Mouse (Mus musculus) lung, embryonic 16.5 days (tissue): Measurements from ENCODE around the gene Rbbp6. TPM values are rescaled to one million over a fixed set of nuclear protein-coding genes. Genes with fewer than 3 reads are reported as not detected.

ENCODE experiments used
- ATAC-seq: fragments of 200-750 bp; cut with Nextera tagmentation; 2 replicates; pipeline ENCODE4 v1.8.0; 2017; ENCODE audit warnings: low read depth, mild to moderate bottlenecking, moderate library complexity
- H3K27ac ChIP-seq: fragments of 300-500 bp; sonication (generic); 2 replicates; pipeline ENCODE4 v1.5.1; 2014; ENCODE audit warnings: mild to moderate bottlenecking, control low read depth, low read length
- H3K27me3 ChIP-seq: fragments of 300-500 bp; sonication (generic); 2 replicates; pipeline ENCODE4 v1.6.1; 2014; ENCODE audit warnings: low read depth, low read length, mixed read lengths; ENCODE audit not compliant: control insufficient read depth, insufficient read depth
- H3K36me3 ChIP-seq: fragments of 300-500 bp; sonication (generic); 2 replicates; pipeline ENCODE4 v1.6.1; 2014; ENCODE audit warnings: low read length; ENCODE audit not compliant: control insufficient read depth, insufficient read depth
- H3K4me1 ChIP-seq: fragments of 300-500 bp; sonication (generic); replicated peaks from 2 replicates; pipeline ENCODE4 v1.6.1; 2014; ENCODE audit warnings: low read length, mixed read lengths; ENCODE audit not compliant: control insufficient read depth, insufficient read depth
- H3K4me2 ChIP-seq: fragments of 300-500 bp; sonication (generic); 2 replicates; pipeline ENCODE4 v1.6.1; 2014; ENCODE audit warnings: low read depth, low read length, control low read depth
- H3K4me3 ChIP-seq: fragments of 300-500 bp; sonication (generic); 2 replicates; pipeline ENCODE4 v1.5.1; 2014; ENCODE audit warnings: mild to moderate bottlenecking, low read length, control low read depth
- H3K9ac ChIP-seq: fragments of 300-500 bp; sonication (generic); 2 replicates; pipeline ENCODE4 v1.6.1; 2014; ENCODE audit warnings: low read length, control low read depth
- H3K9me3 ChIP-seq: fragments of 300-500 bp; sonication (generic); 2 replicates; pipeline ENCODE4 v1.6.1; 2016; ENCODE audit warnings: low read length; ENCODE audit not compliant: control insufficient read depth
- WGBS: fragments of 180-500 bp; shearing (Covaris S2); extraction: QIAGEN DNeasy Blood & Tissue Kit; methylation state at CpG from one replicate; pipeline ENCODE4 v1.1.7; 2014; 5-methylcytosine and 5-hydroxymethylcytosine counted together
- polyA plus RNA-seq: library from polyadenylated mRNA; unstranded; fragments of >200 nt; fragmentation: Nextera tagmentation; extraction: Ambion mirVana; gene quantifications from 2 replicates; pipeline ENCODE4 v1.2.1, GENCODE M21; 2015

Rbbp6 gene
- polyA plus RNA-seq: 23.4 and 23.8 TPM in 2 replicates

GRCm38 (mm10) chr7:122965386-122965785, at the start of gene Rbbp6:
Rbbp6 (plus strand) TSS chr7:122965686.
- Histone ChIP-seq H3K9me3 (no peaks in the 10 kb centered on the region), H3K4me2 (no peak within 1 kb of the TSS), H3K4me1 (no peaks in the 10 kb centered on the region), H3K4me3 (no peak within 1 kb of the TSS), H3K27ac (no peak within 1 kb of the TSS), H3K36me3 (no peaks in the 10 kb centered on the region), H3K9ac (no peak within 1 kb of the TSS), H3K27me3 (no peaks in the 10 kb centered on the region)
- WGBS: 69% methylated on average over 5 of the region's 5 CpGs
- no peak for ATAC-seq

GRCm38 (mm10) chr7:122919728-122920582, 45.5 kb upstream of the Rbbp6 start:
- Histone ChIP-seq H3K4me1 (0 out of 2 replicates have a peak, but pooled peaks cover 3% of the 10 kb centered on the region), H3K9me3 (no peaks in the 10 kb centered on the region), H3K27me3 (no peaks in the 10 kb centered on the region), H3K4me2 (no peak overlapping the region), H3K27ac (no peak overlapping the region), H3K36me3 (no peaks in the 10 kb centered on the region), H3K4me3 (no peak overlapping the region), H3K9ac (no peak overlapping the region)
- ATAC-seq: peak; percentile 62
- 42% methylated on average over 13 of the region's 13 CpGs for WGBS

GRCm38 (mm10) chr7:122921537-122921936, 43.9 kb upstream of the Rbbp6 start:
- Histone ChIP-seq H3K4me1 (0 out of 2 replicates have a peak, but pooled peaks cover 3% of the 10 kb centered on the region), H3K36me3 (no peaks in the 10 kb centered on the region), H3K9me3 (no peaks in the 10 kb centered on the region), H3K27ac (no peak overlapping the region), H3K4me2 (no peak overlapping the region), H3K27me3 (no peaks in the 10 kb centered on the region), H3K9ac (no peak overlapping the region), H3K4me3 (no peak overlapping the region)
- no peak for ATAC-seq
- 74% methylated on average over 9 of the region's 9 CpGs for WGBS

GRCm38 (mm10) chr7:122924256-122924655, 41.2 kb upstream of the Rbbp6 start:
- no peak overlapping the region for H3K4me2 ChIP-seq
- no peak for ATAC-seq
- 0 out of 2 replicates have a peak, but pooled peaks cover 3% of the 10 kb centered on the region for H3K4me1 ChIP-seq
- H3K36me3 ChIP-seq: no peaks in the 10 kb centered on the region
- H3K9ac ChIP-seq: no peak overlapping the region
- WGBS: 44% methylated on average over 3 of the region's 3 CpGs
- no peaks in the 10 kb centered on the region for H3K9me3 ChIP-seq
- no peak overlapping the region for H3K4me3 ChIP-seq
- H3K27ac ChIP-seq: no peak overlapping the region
- H3K27me3 ChIP-seq: no peaks in the 10 kb centered on the region

DNA sequence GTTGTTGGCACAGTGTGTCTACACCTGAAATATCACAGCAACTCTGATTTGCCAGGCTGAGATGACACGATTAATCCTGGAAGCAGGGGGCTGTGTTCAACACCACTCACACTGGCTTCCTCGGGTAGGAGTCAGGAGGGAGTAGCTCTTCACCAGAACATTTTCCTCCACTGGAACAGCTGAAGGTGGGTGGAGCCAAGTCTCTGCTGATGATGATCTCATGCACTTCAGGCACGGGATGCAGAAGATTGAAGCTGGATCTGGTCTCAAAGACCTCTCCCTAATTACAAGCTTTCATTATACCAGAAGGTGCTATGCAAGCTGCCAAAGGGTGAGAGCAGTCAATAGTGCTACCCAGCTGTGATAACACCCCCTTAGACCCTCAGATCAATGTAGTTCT, 35.0 kb upstream of the Rbbp6 start:
- H3K36me3 ChIP-seq: no peaks in the 10 kb centered on the region
- H3K4me1 ChIP-seq: no peaks in the 10 kb centered on the region
- 18% methylated on average over 3 of the region's 3 CpGs for WGBS
- no peak overlapping the region for H3K4me2 ChIP-seq
- no peak overlapping the region for H3K27ac ChIP-seq
- no peaks in the 10 kb centered on the region for H3K9me3 ChIP-seq
- H3K4me3 ChIP-seq: no peak overlapping the region
- no peak overlapping the region for H3K9ac ChIP-seq
- 0 out of 2 replicates have a peak, but pooled peaks have one; percentile 23 for ATAC-seq
- no peaks in the 10 kb centered on the region for H3K27me3 ChIP-seq

DNA sequence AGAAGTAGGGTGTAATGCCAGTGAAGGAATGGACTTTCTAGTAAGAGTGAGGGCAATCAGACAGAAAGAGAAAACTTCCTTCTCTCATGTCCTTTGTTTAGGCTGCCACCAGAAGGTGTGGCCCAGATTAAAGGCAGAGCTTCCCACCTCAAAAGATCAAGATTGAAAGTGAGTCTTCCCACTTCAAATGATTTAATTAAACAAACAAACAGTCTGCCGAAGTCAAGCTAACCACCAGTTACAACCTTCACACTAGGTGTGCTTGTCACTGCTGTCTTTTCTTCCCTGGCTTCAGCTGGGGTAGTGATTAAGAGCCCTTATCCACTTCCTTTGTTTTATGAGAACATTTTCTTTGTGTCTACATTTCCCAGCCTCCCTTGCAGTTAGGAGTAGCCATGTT, 33.3 kb upstream of the Rbbp6 start:
- H3K27ac ChIP-seq: no peak overlapping the region
- no peak overlapping the region for H3K4me3 ChIP-seq

DNA sequence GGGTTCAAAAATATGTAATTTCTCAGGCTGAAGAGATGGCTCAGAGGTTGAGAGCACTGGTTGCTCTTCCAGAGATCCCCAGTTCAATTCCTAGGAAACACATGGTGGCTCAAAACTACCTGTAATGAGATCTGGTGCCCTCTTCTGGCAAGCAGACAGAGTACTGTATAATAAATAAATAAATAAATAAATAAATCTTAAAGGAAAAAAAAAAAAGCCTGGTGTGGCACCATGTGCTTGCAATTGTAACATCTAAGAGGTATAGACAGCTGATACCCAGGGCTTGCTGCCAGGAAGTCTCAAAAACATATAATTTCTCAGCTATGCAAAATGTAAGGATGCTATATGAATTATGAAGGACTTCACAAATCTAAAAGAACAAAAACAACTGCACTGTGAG, 28.9 kb upstream of the Rbbp6 start:
- Histone ChIP-seq H3K4me3 (no peak overlapping the region), H3K9me3 (no peaks in the 10 kb centered on the region), H3K9ac (no peak overlapping the region), H3K36me3 (no peaks in the 10 kb centered on the region), H3K27me3 (no peaks in the 10 kb centered on the region), H3K4me2 (no peak overlapping the region), H3K27ac (no peak overlapping the region), H3K4me1 (no peaks in the 10 kb centered on the region)
- ATAC-seq: no peak

More for the DNA sequence above, 33.3 kb upstream of the Rbbp6 start:
- Histone ChIP-seq H3K27me3 (no peaks in the 10 kb centered on the region), H3K9ac (no peak overlapping the region), H3K4me2 (no peak overlapping the region), H3K36me3 (no peaks in the 10 kb centered on the region), H3K4me1 (no peaks in the 10 kb centered on the region), H3K9me3 (no peaks in the 10 kb centered on the region)
- ATAC-seq: no peak
- WGBS: 3% methylated on average over 1 of the region's 1 CpGs

- Histone ChIP-seq H3K4me1 (no peaks in the 10 kb centered on the region), H3K36me3 (no peaks in the 10 kb centered on the region), H3K4me3 (no peak overlapping the region), H3K27ac (no peak overlapping the region), H3K4me2 (no peak overlapping the region), H3K27me3 (no peaks in the 10 kb centered on the region), H3K9me3 (no peaks in the 10 kb centered on the region), H3K9ac (no peak overlapping the region)
- WGBS: 83% methylated on average over 1 of the region's 1 CpGs
- no peak for ATAC-seq
Observed at GRCm38 (mm10) chr7:122938197-122938596, 27.3 kb upstream of the Rbbp6 start.

- no peak overlapping the region for H3K9ac ChIP-seq
- 55% methylated on average over 3 of the region's 3 CpGs for WGBS
- no peak for ATAC-seq
Observed at GRCm38 (mm10) chr7:122939181-122939580, 26.3 kb upstream of the Rbbp6 start.

More at GRCm38 (mm10) chr7:122939181-122939580, 26.3 kb upstream of the Rbbp6 start:
- no peaks in the 10 kb centered on the region for H3K4me1 ChIP-seq
- H3K27me3 ChIP-seq: no peaks in the 10 kb centered on the region
- no peak overlapping the region for H3K4me3 ChIP-seq
- H3K4me2 ChIP-seq: no peak overlapping the region
- H3K27ac ChIP-seq: no peak overlapping the region
- no peaks in the 10 kb centered on the region for H3K36me3 ChIP-seq
- no peaks in the 10 kb centered on the region for H3K9me3 ChIP-seq
